Mouse (Mus musculus) liver, embryonic 12.5 days (tissue): ENCODE results near the gene Jmjd1c. TPM values are rescaled to one million over a fixed set of nuclear protein-coding genes. Genes with fewer than 3 reads are reported as not detected.

Experiments
- ATAC-seq: fragments of 200-750 bp; cut with Nextera tagmentation; 2 replicates; pipeline ENCODE4 v1.8.0; 2017; ENCODE audit warnings: moderate number of reproducible peaks, mild to moderate bottlenecking, moderate library complexity
- H3K27ac ChIP-seq: fragments of 300-500 bp; sonication (generic); 2 replicates; pipeline ENCODE4 v1.5.1; 2016; ENCODE audit warnings: mild to moderate bottlenecking
- H3K27me3 ChIP-seq: fragments of 300-500 bp; sonication (generic); replicated peaks from 2 replicates; pipeline ENCODE4 v1.6.1; 2016; ENCODE audit warnings: mild to moderate bottlenecking, moderate library complexity
- H3K36me3 ChIP-seq: fragments of 300-500 bp; sonication (generic); 2 replicates; pipeline ENCODE4 v1.6.1; 2016; ENCODE audit warnings: mild to moderate bottlenecking, moderate library complexity
- H3K4me1 ChIP-seq: fragments of 300-500 bp; sonication (generic); 2 replicates; pipeline ENCODE4 v1.6.1; 2016
- H3K4me2 ChIP-seq: fragments of 300-500 bp; sonication (generic); 2 replicates; pipeline ENCODE4 v1.6.1; 2016; ENCODE audit warnings: mild to moderate bottlenecking, moderate library complexity
- H3K4me3 ChIP-seq: fragments of 300-500 bp; sonication (generic); 2 replicates; pipeline ENCODE4 v1.5.1; 2016; ENCODE audit warnings: mild to moderate bottlenecking, moderate library complexity
- H3K9ac ChIP-seq: fragments of 300-500 bp; sonication (generic); 2 replicates; pipeline ENCODE4 v1.6.1; 2016; ENCODE audit warnings: mild to moderate bottlenecking, moderate library complexity
- H3K9me3 ChIP-seq: fragments of 300-500 bp; sonication (generic); replicated peaks from 2 replicates; pipeline ENCODE4 v1.6.1; 2016; ENCODE audit warnings: mild to moderate bottlenecking, moderate library complexity
- WGBS: fragments of 180-500 bp; shearing (Covaris S2); methylation state at CpG from one replicate; pipeline ENCODE4 v1.1.7; 2016; ENCODE audit not compliant: insufficient replicate concordance; 5-methylcytosine and 5-hydroxymethylcytosine counted together
- polyA plus RNA-seq: library from polyadenylated mRNA; unstranded; fragments of >200 nt; fragmentation: Nextera tagmentation; extraction: Ambion mirVana; gene quantifications from 2 replicates; pipeline ENCODE4 v1.2.1, GENCODE M21; 2016

Jmjd1c gene
- polyA plus RNA-seq, 1 experiment from 2014 or later: 16.1 TPM

GRCm38 (mm10) chr10:67204652-67205407 is 108.9 kb downstream of the Jmjd1c start:
- H3K9me3 ChIP-seq: no peaks in the 10 kb centered on the region
- peak overlapping the region; percentile 44 for H3K4me2 ChIP-seq
- peaks cover 49% of the 10 kb centered on the region for H3K4me1 ChIP-seq
- ATAC-seq: peak; percentile 49
- H3K27ac ChIP-seq: 0 out of 2 replicates have a peak overlapping the region, but pooled peaks have one; percentile 41
- WGBS: 25% methylated on average over 11 of the region's 11 CpGs
- no peak overlapping the region for H3K4me3 ChIP-seq
- no peaks in the 10 kb centered on the region for H3K36me3 ChIP-seq
- no peaks in the 10 kb centered on the region for H3K27me3 ChIP-seq
- H3K9ac ChIP-seq: no peak overlapping the region

DNA sequence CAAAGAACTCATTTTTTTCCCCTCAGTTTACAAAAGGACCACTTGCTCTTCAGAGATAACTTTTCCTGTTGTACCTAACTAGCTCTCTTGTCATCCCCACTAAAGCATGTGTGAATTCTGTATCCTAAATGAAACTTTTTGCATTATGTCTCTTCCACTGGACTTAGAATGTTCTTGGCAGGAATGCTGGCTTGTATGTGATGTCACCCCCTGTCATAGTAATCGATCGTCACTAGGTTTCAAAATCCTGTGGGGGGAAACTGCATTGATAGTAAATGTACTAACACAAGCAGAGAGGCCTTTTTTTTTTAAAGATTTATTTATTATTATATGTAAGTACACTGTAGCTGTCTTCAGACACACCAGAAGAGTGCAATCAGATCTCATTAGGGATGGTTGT is 112.0 kb downstream of the Jmjd1c start:
- Histone ChIP-seq H3K27me3 (no peaks in the 10 kb centered on the region), H3K36me3 (no peaks in the 10 kb centered on the region), H3K4me2 (no peak overlapping the region), H3K9me3 (no peaks in the 10 kb centered on the region), H3K9ac (no peak overlapping the region), H3K4me1 (peaks cover 31% of the 10 kb centered on the region), H3K4me3 (no peak overlapping the region), H3K27ac (no peak overlapping the region)
- no peak for ATAC-seq
- WGBS: 80% methylated on average over 2 of the region's 2 CpGs

DNA sequence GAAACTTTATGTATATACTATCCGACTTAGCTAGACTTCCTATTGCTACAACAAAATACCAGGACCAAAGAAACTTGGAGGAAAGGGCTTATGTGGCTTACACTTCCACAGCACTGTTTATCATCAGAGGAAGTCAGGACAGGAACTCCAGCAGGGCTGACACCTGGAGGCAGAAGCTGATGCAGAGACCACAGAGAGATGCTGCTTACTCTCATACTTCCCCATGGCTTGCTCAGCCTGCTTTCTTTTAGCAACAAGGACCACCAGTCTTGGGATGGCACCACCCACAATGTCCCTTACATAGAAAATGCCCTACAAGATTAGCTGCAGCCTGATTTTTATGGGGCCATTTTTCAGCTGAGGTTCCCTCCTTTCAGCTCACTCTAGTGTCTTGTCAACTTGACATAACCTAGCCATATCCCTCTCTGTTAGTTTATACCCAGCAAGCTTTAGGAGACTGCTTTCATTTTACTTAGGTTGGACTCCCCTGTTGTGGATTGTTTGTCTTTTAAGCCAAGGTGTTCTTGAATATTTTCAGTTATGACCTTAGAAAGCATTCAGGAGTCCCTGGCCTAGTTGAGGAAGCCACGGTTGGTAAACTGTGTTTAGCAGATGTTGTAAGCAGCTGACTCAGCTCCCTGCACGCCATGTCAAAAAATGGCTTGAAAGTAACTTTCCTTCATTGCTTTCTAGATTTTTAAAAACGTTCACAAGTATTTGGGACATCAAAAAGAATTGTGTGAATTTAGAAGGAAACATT is 114.2 kb downstream of the Jmjd1c start:
- peaks cover 23% of the 10 kb centered on the region for H3K4me1 ChIP-seq
- ATAC-seq: no peak
- no peak overlapping the region for H3K4me3 ChIP-seq
- 45% methylated on average over 4 of the region's 4 CpGs for WGBS
- no peaks in the 10 kb centered on the region for H3K9me3 ChIP-seq
- no peaks in the 10 kb centered on the region for H3K27me3 ChIP-seq
- H3K9ac ChIP-seq: no peak overlapping the region
- H3K4me2 ChIP-seq: no peak overlapping the region
- H3K36me3 ChIP-seq: 0 out of 2 replicates have a peak, but pooled peaks cover 2% of the 10 kb centered on the region
- H3K27ac ChIP-seq: no peak overlapping the region

DNA sequence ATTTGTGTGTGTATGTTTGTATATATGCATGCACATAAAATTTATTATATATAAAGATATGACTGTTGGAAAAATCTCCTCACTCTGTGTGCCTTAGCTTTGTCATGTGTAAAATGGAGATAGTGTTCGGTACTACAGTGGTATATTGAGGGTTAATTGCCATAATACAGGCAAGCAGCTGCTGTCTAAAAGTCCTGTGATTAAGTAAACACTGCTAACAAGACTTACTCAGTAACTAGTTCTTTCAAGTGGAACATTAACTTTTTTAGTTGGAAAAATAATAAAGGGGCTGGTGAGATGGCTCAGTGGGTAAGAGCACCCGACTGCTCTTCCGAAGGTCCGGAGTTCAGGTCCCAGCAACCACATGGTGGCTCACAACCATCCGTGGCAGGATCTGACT is 116.1 kb downstream of the Jmjd1c start:
- H3K4me3 ChIP-seq: no peak overlapping the region
- H3K27ac ChIP-seq: no peak overlapping the region
- 87% methylated on average over 5 of the region's 5 CpGs for WGBS
- H3K27me3 ChIP-seq: no peaks in the 10 kb centered on the region
- no peaks in the 10 kb centered on the region for H3K9me3 ChIP-seq
- ATAC-seq: no peak
- no peak overlapping the region for H3K4me2 ChIP-seq
- no peak overlapping the region for H3K9ac ChIP-seq
- H3K4me1 ChIP-seq: peaks cover 12% of the 10 kb centered on the region; the same call in 1 of the 2 replicates
- peaks cover 4% of the 10 kb centered on the region; the same call in 1 of the 2 replicates for H3K36me3 ChIP-seq

GRCm38 (mm10) chr10:67213720-67214119 is 117.8 kb downstream of the Jmjd1c start:
- no peaks in the 10 kb centered on the region for H3K9me3 ChIP-seq

DNA sequence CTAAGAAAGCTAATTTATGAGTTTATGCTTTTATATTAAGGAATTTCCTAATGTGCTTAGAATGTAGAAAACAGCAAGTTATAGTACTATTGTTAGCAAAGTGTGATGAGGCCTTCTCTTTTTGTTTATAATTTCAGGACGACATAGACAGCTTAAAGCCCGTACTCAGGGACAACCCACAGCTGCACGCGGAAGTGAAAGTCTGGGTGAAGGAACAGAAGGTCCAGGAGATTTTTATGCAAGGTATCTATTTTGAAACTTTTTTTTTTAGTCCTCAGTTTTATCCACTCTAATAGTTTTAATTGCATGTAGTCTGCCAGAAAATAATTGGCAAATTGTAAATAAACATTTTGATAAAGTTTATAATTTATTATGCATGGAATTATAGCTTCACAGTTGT is 119.2 kb downstream of the Jmjd1c start:
- Histone ChIP-seq H3K4me1 (peaks cover 8% of the 10 kb centered on the region; the same call in 1 of the 2 replicates), H3K9me3 (no peaks in the 10 kb centered on the region), H3K36me3 (peaks cover 32% of the 10 kb centered on the region), H3K27ac (no peak overlapping the region), H3K4me3 (no peak overlapping the region), H3K4me2 (no peak overlapping the region), H3K27me3 (no peaks in the 10 kb centered on the region), H3K9ac (no peak overlapping the region)
- ATAC-seq: no peak
- WGBS: 78% methylated on average over 4 of the region's 4 CpGs

More at GRCm38 (mm10) chr10:67213720-67214119, 117.8 kb downstream of the Jmjd1c start:
- no peak overlapping the region for H3K9ac ChIP-seq
- H3K36me3 ChIP-seq: peaks cover 18% of the 10 kb centered on the region
- H3K27me3 ChIP-seq: no peaks in the 10 kb centered on the region
- WGBS: 60% methylated on average over 1 of the region's 1 CpGs
- no peak overlapping the region for H3K4me3 ChIP-seq
- no peak overlapping the region for H3K27ac ChIP-seq
- peaks cover 12% of the 10 kb centered on the region; the same call in 1 of the 2 replicates for H3K4me1 ChIP-seq
- H3K4me2 ChIP-seq: no peak overlapping the region
- no peak for ATAC-seq

- Histone ChIP-seq H3K27ac (no peak overlapping the region), H3K9me3 (no peaks in the 10 kb centered on the region), H3K4me2 (no peak overlapping the region), H3K4me1 (0 out of 2 replicates have a peak, but pooled peaks cover 5% of the 10 kb centered on the region), H3K4me3 (no peak overlapping the region), H3K36me3 (peaks cover 46% of the 10 kb centered on the region), H3K27me3 (no peaks in the 10 kb centered on the region), H3K9ac (no peak overlapping the region)
- no peak for ATAC-seq
- WGBS: 79% methylated on average over 3 of the region's 3 CpGs
These were observed 120.9 kb downstream of the Jmjd1c start for GRCm38 (mm10) chr10:67216872-67217271.

- no peak for ATAC-seq
- no peak overlapping the region for H3K27ac ChIP-seq
- WGBS: 79% methylated on average over 18 of the region's 18 CpGs
- H3K36me3 ChIP-seq: peaks cover 57% of the 10 kb centered on the region
- no peak overlapping the region for H3K4me2 ChIP-seq
- H3K4me1 ChIP-seq: 0 out of 2 replicates have a peak, but pooled peaks cover 1% of the 10 kb centered on the region
- no peaks in the 10 kb centered on the region for H3K27me3 ChIP-seq
- no peak overlapping the region for H3K9ac ChIP-seq
- no peak overlapping the region for H3K4me3 ChIP-seq
- H3K9me3 ChIP-seq: no peaks in the 10 kb centered on the region
These were observed 123.1 kb downstream of the Jmjd1c start for GRCm38 (mm10) chr10:67218873-67219565.

GRCm38 (mm10) chr10:67220251-67220650 is 124.3 kb downstream of the Jmjd1c start:
- Histone ChIP-seq H3K9ac (no peak overlapping the region), H3K36me3 (peaks cover 67% of the 10 kb centered on the region), H3K9me3 (no peaks in the 10 kb centered on the region), H3K4me1 (no peaks in the 10 kb centered on the region), H3K27me3 (no peaks in the 10 kb centered on the region), H3K4me2 (no peak overlapping the region), H3K27ac (no peak overlapping the region), H3K4me3 (no peak overlapping the region)
- 84% methylated on average over 4 of the region's 4 CpGs for WGBS
- no peak for ATAC-seq

GRCm38 (mm10) chr10:67221284-67221683 is 125.4 kb downstream of the Jmjd1c start:
- Histone ChIP-seq H3K4me3 (no peak overlapping the region), H3K36me3 (peaks cover 78% of the 10 kb centered on the region), H3K27me3 (no peaks in the 10 kb centered on the region), H3K27ac (no peak overlapping the region), H3K4me1 (no peaks in the 10 kb centered on the region), H3K9ac (no peak overlapping the region), H3K4me2 (no peak overlapping the region), H3K9me3 (no peaks in the 10 kb centered on the region)
- ATAC-seq: no peak
- WGBS: 47% methylated on average over 5 of the region's 5 CpGs

DNA sequence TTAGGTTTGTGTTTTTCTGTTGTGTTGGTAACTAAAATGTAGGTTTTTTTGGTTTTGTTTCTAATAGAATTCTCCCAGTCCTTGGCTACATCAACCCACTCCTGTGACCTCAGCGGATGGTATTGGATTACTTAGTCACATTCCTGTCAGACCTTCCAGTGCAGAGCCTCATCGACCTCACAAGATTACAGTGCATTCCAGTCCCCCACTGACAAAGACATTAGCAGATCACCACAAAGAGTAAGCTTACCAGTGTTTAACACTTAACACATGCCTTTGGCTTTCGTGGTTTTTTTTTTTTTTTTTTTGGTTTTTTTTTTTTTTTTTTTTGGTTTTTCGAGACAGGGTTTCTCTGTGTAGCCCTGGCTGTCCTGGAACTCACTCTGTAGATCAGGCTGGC is 128.0 kb downstream of the Jmjd1c start:
- WGBS: 63% methylated on average over 3 of the region's 4 CpGs
- H3K9me3 ChIP-seq: no peaks in the 10 kb centered on the region
- no peaks in the 10 kb centered on the region for H3K4me1 ChIP-seq
- H3K4me2 ChIP-seq: no peak overlapping the region
- H3K9ac ChIP-seq: no peak overlapping the region
- no peaks in the 10 kb centered on the region for H3K27me3 ChIP-seq
- no peak overlapping the region for H3K27ac ChIP-seq
- H3K36me3 ChIP-seq: peaks cover 77% of the 10 kb centered on the region
- no peak for ATAC-seq
- no peak overlapping the region for H3K4me3 ChIP-seq

DNA sequence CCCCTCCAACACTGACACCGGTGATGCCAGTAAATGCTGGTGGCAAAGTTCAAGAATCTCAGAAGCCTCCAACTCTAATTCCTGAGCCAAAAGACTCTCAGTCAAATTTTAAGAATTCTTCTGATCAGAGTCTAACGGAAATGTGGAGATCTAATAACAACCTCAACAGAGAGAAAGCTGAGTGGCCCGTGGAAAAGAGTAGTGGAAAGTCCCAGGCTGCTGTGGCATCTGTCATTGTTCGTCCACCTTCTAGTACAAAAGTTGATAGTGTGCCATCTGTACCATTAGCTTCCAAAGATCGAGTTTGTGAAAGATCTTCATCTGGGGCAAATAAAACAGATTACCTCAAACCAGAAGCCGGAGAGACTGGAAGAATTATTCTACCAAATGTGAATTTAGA is 129.6 kb downstream of the Jmjd1c start:
- Histone ChIP-seq H3K9me3 (no peaks in the 10 kb centered on the region), H3K4me1 (no peaks in the 10 kb centered on the region), H3K9ac (no peak overlapping the region), H3K27ac (no peak overlapping the region), H3K27me3 (no peaks in the 10 kb centered on the region), H3K36me3 (peaks cover 72% of the 10 kb centered on the region), H3K4me2 (no peak overlapping the region), H3K4me3 (no peak overlapping the region)
- 83% methylated on average over 6 of the region's 6 CpGs for WGBS
- ATAC-seq: no peak
